Mouse (Mus musculus) gastrocnemius, postnatal 36 days (tissue): Measurements from ENCODE around the gene Grin1. TPM values are rescaled to one million over a fixed set of nuclear protein-coding genes. Genes with fewer than 3 reads are reported as not detected.

Experiments used
- DNase-seq, 2 experiments: peaks; one replicate each; pipeline ENCODE4 v3.0.0; 2022
- intact Hi-C: fragments of 180-260 bp; cut with DNase I; formaldehyde crosslinking; loops from one replicate; pipeline ENCODE4 v1.15.1; 2025
- total RNA-seq, 2 experiments: library from RNA; stranded (reverse); gene quantifications; 2 replicates each; pipeline ENCODE4 v1.2.3; 2021

The Grin1 gene
- total RNA-seq, 2 experiments from 2014 or later: not detected

- intact Hi-C loops: loop anchor here (5.0 kb wide), 1 partner anchor 39 kb away; the partner anchor contains the start of genes Lrrc26 and Tmem210
- DNase-seq: no peak
Observed at GRCm38 (mm10) chr2:25326036-25326435, 7.0 kb upstream of the Grin1 start.

GRCm38 (mm10) chr2:25320084-25320483 lies 1.1 kb upstream of the Grin1 start:
- intact Hi-C loops: no loop called here
- no peak for DNase-seq

DNA sequence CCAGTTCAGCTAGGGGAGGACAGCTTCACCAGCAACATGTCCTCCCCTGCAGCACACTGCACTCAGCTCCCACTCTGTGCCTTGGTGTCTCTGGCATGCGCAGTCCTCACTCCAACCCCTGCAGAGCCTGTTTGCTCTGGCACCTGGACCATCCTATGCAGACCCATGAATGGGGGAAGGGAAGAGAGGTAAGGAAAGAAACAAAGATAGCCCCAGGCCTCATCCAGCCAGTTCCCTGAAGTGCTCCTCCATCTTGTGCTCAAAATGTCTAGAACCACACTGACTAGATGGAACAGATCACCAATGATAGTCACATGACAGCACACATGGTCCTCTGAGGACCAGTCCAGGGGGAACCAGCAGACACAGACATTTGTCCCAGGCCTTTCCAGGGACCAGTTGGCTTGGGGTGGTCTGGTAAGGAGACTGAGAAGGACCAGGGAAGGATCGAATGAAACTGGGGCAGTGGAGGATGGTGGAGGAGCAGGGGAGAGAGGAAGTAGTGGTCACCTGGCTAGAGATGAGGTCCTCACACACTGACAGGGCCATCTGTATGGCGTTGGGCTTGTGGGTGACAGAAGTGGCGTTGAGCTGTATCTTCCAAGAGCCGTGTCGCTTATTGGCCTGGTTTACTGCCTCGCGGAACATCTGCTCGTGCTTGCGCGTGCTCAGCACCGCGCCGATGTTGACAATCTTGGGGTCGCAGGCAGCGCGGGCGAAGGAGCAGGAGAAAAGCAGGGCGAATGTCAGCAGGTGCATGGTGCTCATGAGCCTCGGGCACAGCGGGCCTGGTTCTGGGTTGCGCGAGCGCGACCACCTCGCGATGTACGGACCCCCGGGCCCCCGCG lies 644 bp downstream of the Grin1 start:
- intact Hi-C loops: no loop called here

GRCm38 (mm10) chr2:25311491-25311891 lies 7.5 kb downstream of the Grin1 start:
- intact Hi-C loops: no loop called here
- no peak for DNase-seq

More for the DNA sequence above, 644 bp downstream of the Grin1 start:
- no peak for DNase-seq

GRCm38 (mm10) chr2:25310969-25311368 lies 8.0 kb downstream of the Grin1 start:
- intact Hi-C loops: no loop called here
- DNase-seq: no peak

DNA sequence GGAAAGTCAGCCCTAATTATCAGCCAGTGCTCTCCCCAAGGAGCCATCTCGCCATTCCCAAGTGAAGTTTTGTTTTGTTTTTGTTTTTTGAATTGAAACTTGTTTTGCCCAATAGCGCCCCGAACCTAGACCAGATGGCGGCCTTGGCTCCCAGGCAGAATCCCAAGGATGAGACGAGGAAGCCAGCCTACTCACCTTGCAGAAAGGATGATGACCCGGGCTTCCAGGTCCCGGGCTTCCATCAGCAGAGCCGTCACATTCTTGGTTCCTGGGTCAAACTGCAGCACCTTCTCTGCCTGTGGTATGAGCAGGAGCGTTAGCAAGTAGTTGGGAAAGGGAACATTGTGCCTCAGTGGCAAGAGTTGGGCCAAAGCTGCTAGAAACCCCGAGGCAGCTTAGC lies 8.8 kb downstream of the Grin1 start:
- DNase-seq: no peak
- intact Hi-C loops: no loop called here

- intact Hi-C loops: no loop called here
- DNase-seq: no peak
Observed at GRCm38 (mm10) chr2:25305587-25306359, 13.2 kb downstream of the Grin1 start.

DNA sequence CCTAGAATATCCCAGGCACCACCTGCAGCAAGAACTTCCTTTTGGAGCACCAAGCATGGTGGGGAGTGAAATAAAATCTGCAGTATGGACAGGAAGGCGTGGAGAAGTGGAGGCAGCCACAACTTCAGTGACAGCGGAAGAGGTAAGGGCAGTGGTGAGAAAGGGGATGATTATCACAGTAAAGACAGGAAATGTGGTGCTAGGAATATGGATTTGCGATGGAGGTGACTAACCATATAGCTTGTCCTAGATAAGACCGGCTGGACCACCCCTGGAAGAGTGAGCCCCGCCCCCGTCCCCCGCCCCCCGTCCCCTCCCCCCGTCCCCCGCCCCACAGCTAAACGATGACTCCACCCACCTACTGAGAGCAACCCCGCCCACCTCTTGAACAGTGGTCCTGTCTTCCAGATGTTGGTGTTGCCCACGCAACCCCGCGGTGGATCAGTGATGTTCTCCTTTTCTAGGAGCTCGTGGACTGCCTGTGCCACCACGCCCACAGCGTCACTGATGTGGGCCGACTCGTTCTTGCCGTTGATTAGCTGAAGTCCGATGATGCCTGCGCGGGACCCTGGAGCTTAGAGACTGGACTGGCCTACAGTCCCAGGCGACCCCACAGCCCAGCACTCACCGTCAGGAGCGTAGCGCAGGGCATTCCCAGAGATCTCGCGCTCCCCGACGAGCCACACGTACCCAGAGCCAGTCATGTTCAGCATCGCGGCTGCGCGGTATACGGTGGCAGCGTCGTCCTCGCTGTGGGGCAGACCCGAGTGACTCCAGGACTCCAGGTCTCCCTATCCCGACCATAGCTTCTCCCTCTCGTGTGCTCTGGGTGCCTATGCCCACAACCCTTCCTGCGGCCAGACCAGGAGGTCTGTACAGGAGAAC lies 14.1 kb downstream of the Grin1 start:
- DNase-seq: no peak
- intact Hi-C loops: no loop called here

DNA sequence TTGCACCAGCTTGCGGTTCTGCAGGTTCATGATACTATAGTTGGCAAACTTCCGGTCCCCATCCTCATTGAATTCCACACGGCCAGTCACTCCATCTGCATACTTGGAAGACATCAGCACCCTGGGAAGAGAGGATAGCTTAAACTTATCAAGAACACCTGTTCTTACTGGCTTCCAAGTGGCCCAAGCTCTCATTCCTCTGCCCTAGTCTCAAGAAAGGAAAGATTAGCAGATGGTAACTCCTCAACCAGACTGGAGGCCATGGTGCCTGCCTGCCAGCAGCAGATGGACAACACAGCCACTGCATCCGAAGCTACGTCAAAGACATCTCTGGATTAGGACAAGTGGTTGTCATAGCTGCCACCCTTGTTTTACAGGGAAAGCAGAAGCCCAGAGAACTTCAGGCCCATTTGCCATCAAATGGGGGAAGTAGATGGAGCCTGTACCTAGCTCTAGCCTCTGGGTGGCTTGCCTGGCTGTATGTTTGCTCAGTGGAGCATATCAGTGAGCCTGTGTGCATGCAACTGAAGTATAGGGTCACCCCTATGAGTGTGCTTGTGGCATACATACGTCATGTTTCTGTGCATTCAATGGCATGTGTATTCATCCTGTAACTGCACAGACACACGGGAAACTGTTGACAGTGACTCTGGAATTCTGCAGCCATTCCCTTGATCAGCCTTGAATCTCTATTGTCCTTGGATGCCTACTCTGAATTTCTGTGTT lies 14.9 kb downstream of the Grin1 start:
- intact Hi-C loops: no loop called here

GRCm38 (mm10) chr2:25303452-25303851 lies 15.5 kb downstream of the Grin1 start:
- DNase-seq: no peak
- intact Hi-C loops: no loop called here

More for the DNA sequence above, 14.9 kb downstream of the Grin1 start:
- no peak for DNase-seq

DNA sequence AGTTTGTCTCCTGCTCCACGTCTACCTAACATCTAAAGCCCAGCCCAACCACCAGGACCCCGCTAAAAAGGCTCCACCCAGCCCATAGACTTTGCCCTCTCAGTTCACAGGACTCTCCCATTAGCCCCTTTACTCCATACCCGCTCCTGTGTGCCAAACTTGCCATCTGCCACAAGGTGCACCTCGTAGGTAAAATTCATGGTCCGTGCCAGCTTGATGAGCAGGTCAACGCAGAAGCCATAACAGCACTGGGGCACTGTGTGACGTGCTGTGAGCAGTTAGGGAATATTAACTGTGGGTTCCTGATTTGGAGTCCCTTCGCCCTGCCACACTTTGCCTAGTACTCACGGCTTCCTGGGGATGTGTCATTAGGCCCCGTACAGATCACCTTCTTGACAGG lies 20.9 kb downstream of the Grin1 start:
- DNase-seq: no peak
- intact Hi-C loops: no loop called here

DNA sequence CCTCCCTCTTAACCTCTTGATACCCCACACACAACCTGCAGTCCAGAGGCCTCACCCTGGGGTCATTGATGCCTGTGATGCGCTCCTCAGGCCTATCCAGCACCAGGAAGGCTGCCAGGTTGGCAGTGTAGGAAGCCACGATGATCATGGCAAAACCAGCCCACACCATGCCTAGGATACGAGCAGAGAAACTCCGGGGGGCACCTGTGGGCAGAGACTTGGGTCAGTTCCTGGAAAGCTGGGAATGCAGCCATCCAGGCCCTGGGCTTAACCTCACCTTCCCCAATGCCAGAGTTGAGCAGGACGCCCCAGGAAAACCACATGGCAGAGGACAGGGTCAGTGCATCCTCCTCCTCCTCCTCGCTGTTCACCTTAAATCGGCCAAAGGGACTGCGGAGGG lies 21.9 kb downstream of the Grin1 start:
- intact Hi-C loops: no loop called here
- no peak for DNase-seq

DNA sequence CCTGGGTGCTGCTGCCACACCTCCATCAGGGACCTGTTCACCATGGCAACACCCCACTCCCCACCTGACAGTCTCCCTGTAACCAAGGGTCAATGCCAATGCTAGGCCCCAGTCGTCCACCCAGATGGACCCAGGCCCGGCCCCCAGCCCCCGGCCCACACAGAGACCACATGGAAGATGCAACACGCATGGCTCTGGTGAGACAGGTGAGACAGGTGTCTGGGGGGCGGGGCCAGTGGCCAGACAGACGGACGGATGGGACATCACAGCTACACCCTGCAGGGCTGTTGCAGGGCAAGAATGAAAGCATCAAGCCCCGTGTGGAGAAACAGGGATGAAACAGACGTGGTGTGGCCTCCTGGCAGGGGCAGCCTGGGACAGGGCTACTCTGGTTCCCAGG lies 25.3 kb downstream of the Grin1 start:
- no peak for DNase-seq
- intact Hi-C loops: loop anchor here (2.0 kb wide), 1 partner anchor 99 kb away; no protein-coding TSS in a partner anchor

GRCm38 (mm10) chr2:25292856-25293255 lies 26.1 kb downstream of the Grin1 start:
- peak; percentile 55 to 73 for DNase-seq
- intact Hi-C loops: no loop called here

GRCm38 (mm10) chr2:25292054-25292544 lies 26.9 kb downstream of the Grin1 start:
- intact Hi-C loops: no loop called here
- peak in 1 of 2 experiments; percentile 25 for DNase-seq

DNA sequence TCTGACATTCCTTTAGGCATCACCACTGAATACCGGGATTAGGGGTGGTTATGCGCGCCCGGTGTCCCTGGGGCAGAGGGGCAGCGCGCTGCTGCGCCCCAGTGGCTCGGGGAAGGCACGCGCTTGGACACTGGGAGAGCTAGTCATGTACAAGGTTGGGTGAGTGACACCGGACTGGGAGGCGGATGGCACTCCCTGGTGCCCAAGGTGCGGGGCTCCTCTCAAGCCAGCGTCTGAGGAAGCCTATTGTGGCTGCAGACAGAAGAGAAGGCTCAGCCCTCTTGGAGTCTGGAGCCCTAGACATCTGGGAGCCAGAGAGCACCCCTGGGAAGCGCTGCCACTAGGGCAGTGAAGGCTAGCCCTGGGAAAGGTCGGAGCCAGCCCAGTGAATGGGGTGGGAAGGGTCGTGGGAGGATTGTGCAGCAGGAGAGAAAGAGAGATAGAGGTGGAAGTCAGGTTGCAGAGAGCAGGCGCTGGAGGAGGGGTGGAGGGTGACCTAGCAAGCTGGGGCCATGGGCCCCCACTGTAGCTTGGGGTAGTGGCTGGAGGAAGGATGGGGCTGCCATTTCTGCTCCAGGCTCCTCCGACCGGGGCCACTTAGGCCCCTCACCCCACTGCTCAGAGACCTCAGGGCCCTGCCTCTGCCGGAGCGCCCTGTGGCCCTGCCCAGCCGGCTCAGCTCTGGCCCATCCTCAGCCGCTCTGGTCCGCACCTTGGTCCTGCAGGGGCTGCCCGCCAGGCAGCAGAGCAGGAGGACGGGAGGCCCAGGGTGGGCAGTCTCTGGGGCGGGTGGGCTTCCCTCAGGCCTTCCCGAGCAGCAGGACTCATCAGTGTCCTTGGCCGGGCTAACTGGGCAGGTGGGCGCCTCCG lies 27.6 kb downstream of the Grin1 start:
- intact Hi-C loops: no loop called here
- DNase-seq: no peak

- intact Hi-C loops: no loop called here
Observed at GRCm38 (mm10) chr2:25290816-25291130, 28.2 kb downstream of the Grin1 start.

GRCm38 (mm10) chr2:25290101-25290815 lies 28.7 kb downstream of the Grin1 start:
- intact Hi-C loops: no loop called here
- DNase-seq: no peak

More at GRCm38 (mm10) chr2:25290816-25291130, 28.2 kb downstream of the Grin1 start:
- no peak for DNase-seq
